Mouse (Mus musculus): ENCODE measurements around the gene Fcor. TPM values are rescaled to one million over a fixed set of nuclear protein-coding genes. Genes with fewer than 3 reads are reported as not detected.
A peak's percentile ranks its signal among the peaks of the same experiment; 100 is the strongest.

Fcor gene
- 5.7 and 6.6 TPM in 2 replicates for polyA plus RNA-seq (2015; fragmentation: Nextera tagmentation; extraction: Ambion mirVana)

DNA sequence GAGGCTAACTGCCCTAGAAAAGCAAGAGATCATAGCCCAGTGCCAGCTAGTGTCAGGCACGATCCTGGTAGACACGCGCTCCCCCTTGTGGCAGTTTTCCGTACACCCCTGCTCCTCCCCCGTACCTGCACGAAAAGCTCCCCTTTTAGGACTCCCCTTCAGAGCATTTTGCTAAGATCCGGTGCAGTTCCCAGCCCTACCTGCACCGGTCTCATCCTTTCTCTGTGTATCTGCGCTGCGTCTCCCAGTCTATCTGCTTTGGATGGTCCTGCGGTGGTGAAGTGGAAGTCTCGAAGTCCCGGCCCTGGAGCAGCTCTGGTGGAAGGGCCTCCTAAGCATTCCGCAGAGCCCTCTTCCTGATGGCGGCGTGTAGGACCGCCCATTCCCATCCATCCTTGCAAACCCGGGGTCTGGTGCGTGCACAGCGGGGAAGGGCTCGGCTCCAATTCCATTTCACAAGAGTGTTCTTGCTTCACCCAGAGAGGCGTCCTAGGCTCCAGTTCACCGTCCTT, at the start of gene Fcor:
Gene Fcor, minus strand, starts transcription at position 383 of the 512 bp plus-strand sequence.
- WGBS, result under 1% methylated on average over 23 of the region's 23 CpGs
- peak within 1 kb of the TSS; percentile 65 for H3K9ac ChIP-seq
- peak within 1 kb of the TSS; percentile 73 for H3K4me3 ChIP-seq
- H3K36me3 ChIP-seq, result no peaks in the 10 kb centered on the region
- ATAC-seq (replicated peaks; ENCODE audit: insufficient number of reproducible peaks, insufficient read depth, low FRiP score, low read depth), result peak; percentile 73
- H3K4me1 ChIP-seq (replicated peaks), result peaks cover 10% of the 10 kb centered on the region
- no peaks in the 10 kb centered on the region for H3K9me3 ChIP-seq (replicated peaks)
- H3K27ac ChIP-seq, result peak within 1 kb of the TSS; percentile 54
- H3K27me3 ChIP-seq, result no peaks in the 10 kb centered on the region
- H3K4me2 ChIP-seq, result peak within 1 kb of the TSS; percentile 95

DNA sequence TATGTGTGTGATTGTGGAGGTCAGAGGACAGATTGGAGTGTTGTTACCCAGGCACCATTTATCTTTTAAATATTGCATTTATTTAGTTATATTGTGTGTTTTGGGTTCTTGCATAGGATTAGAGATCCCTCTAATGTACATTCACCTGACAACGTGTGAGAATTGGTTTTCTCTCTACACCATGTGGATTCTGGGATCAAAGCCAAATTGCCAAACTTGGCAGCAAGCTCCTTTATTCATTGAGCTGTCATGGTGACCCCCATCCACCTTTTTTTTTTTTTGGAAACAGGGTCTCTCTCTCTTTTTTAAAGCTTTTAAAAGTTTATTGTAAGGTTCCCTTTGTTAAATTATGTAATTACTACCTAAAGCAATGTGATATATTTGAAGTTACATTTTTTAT, 48.9 kb upstream of the Fcor start:
- Histone ChIP-seq H3K9ac (no peak overlapping the region), H3K36me3 (no peaks in the 10 kb centered on the region), H3K4me3 (no peak overlapping the region), H3K4me2 (no peak overlapping the region), H3K27ac (no peak overlapping the region), H3K27me3 (no peaks in the 10 kb centered on the region), H3K4me1 (replicated peaks) (0 out of 2 replicates have a peak, but pooled peaks cover 6% of the 10 kb centered on the region), H3K9me3 (replicated peaks) (no peaks in the 10 kb centered on the region)
- WGBS, result 15% methylated on average over 1 of the region's 1 CpGs
- ATAC-seq (replicated peaks; ENCODE audit: insufficient number of reproducible peaks, insufficient read depth, low FRiP score, low read depth), result no peak

DNA sequence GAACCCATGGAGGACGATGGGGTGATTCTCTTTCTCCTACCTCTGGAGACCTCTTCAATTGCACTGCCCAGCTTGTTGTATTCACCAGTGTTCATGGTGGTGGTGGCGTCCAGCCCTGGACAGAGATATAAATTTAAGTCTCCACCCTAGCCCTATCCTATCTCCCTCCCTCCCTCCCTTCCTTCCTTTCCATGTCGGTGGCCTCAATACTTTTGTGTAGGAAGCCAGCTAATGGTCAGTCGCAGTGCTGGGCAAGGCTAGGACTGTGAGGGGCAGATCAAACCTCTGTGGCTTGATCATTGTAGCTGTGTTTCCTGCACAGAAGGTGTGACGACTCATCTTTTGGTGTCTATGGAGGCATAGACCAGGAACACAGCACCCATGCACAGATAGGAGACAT, 48.4 kb upstream of the Fcor start, which contains the start of gene Clec4g:
Gene Clec4g, minus strand, starts transcription at position 101 of the 400 bp plus-strand sequence.
- Histone ChIP-seq H3K9me3 (replicated peaks) (no peaks in the 10 kb centered on the region), H3K4me2 (no peak within 1 kb of the TSS), H3K9ac (no peak within 1 kb of the TSS), H3K36me3 (no peaks in the 10 kb centered on the region), H3K27me3 (no peaks in the 10 kb centered on the region), H3K27ac (no peak within 1 kb of the TSS), H3K4me3 (no peak within 1 kb of the TSS), H3K4me1 (replicated peaks) (0 out of 2 replicates have a peak, but pooled peaks cover 6% of the 10 kb centered on the region)
- no peak for ATAC-seq (replicated peaks; ENCODE audit: insufficient number of reproducible peaks, insufficient read depth, low FRiP score, low read depth)
- 62% methylated on average over 5 of the region's 5 CpGs for WGBS

DNA sequence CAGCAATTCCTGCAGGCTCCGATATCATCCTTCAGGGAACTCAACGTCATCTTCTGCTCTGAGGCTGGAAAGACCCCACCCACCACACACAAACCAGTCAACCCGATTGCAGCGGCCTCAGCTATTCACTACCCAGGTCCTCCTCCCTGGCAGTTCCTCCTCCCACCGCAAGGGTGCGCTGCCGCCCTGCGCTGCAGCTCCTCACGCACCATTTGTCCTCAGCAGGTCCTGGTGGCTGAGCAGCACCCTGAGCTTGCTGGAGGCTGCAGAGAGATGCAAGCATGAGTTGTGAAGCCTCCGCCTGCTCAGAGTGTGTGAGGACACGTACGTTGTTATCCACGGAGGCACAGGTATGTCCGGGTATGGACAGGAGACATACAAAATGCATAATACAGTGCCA, 46.4 kb upstream of the Fcor start:
- H3K4me3 ChIP-seq, result no peak overlapping the region
- no peak for ATAC-seq (replicated peaks; ENCODE audit: insufficient number of reproducible peaks, insufficient read depth, low FRiP score, low read depth)
- 13% methylated on average over 14 of the region's 14 CpGs for WGBS

DNA sequence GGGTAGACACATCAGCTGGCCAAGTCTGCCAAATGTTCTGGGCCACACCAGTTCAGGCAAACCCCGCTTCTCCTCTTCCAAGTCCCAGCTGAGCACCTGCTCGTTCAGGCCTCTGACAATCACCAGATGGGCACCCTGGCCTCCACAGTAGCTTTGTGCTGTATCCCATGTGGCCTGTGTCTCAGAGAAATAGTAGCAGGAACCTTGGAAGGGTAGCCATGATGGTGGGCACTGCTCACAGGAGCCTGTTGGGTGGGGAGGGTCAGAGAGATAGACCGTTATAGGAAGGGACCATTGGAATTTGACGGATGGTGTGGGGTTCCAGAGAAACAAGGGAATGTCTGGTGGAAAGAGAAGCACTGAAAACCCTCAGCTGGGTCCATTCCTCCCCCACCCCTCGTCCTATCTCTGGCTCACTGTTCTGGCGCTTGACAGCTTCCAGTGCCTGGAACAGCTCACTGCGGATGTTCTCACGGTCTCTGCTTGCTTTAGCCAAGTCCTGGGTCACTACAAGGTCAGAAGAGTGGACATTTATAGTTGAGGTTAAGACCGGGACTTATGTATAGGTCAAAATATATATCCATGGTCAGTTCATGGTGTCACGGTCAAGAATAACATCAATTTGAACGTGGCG, 45.3 kb upstream of the Fcor start:
- Histone ChIP-seq H3K4me3 (no peak overlapping the region), H3K9ac (no peak overlapping the region), H3K27ac (peak overlapping the region; percentile 37; the same call in 1 of the 2 replicates), H3K27me3 (no peaks in the 10 kb centered on the region), H3K4me1 (replicated peaks) (0 out of 2 replicates have a peak, but pooled peaks cover 6% of the 10 kb centered on the region), H3K36me3 (no peaks in the 10 kb centered on the region), H3K4me2 (no peak overlapping the region), H3K9me3 (replicated peaks) (no peaks in the 10 kb centered on the region)
- ATAC-seq (replicated peaks; ENCODE audit: insufficient number of reproducible peaks, insufficient read depth, low FRiP score, low read depth), result no peak
- WGBS, result 49% methylated on average over 12 of the region's 12 CpGs

More for the DNA sequence above, 46.4 kb upstream of the Fcor start:
- H3K36me3 ChIP-seq, result no peaks in the 10 kb centered on the region
- 0 out of 2 replicates have a peak, but pooled peaks cover 6% of the 10 kb centered on the region for H3K4me1 ChIP-seq (replicated peaks)
- no peaks in the 10 kb centered on the region for H3K27me3 ChIP-seq
- no peak overlapping the region for H3K27ac ChIP-seq
- no peaks in the 10 kb centered on the region for H3K9me3 ChIP-seq (replicated peaks)
- H3K4me2 ChIP-seq, result no peak overlapping the region
- H3K9ac ChIP-seq, result no peak overlapping the region

DNA sequence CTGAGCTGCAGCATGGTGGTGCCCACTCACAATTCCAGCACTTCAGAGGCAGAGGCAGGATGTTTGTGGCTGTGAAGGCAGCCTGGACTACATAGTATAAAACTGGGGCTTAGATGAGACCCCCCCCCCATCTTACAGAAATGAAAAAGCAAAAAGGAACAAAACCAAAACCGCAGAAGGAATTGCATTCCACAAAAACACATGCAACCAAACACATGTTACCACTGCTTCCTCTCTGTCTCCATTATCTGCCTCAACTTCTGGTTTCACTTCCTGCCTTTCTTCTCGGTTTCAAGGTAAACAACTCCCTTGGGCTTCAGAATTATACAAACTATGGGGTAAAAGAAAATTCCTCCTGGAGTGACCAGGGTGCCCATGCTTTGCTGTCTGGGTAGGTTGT, 39.5 kb upstream of the Fcor start:
- Histone ChIP-seq H3K9ac (no peak overlapping the region), H3K27me3 (no peaks in the 10 kb centered on the region), H3K4me1 (replicated peaks) (no peaks in the 10 kb centered on the region), H3K27ac (0 out of 2 replicates have a peak overlapping the region, but pooled peaks have one; percentile 60), H3K36me3 (no peaks in the 10 kb centered on the region), H3K4me2 (no peak overlapping the region), H3K9me3 (replicated peaks) (no peaks in the 10 kb centered on the region), H3K4me3 (no peak overlapping the region)
- 40% methylated on average over 2 of the region's 2 CpGs for WGBS
- no peak for ATAC-seq (replicated peaks; ENCODE audit: insufficient number of reproducible peaks, insufficient read depth, low FRiP score, low read depth)

DNA sequence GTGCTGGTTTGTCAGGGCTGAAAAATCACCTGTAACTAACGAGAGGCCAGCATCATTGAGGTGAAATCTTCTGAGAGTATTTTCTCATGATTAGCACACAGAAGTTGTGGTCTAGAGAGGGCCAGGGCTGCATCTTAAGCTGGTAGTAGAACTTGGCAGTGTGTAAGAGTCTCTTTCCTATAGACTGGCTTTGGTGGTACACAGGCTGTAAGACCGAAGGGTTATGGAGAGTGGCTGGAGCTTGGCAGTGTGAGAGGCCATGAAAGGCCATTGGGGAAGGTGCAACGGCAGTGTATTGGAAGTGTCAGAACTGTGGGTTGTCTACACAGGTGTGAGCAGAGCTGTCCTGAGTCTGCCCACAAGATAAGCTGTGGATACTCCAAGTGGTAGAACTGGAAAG, 38.1 kb upstream of the Fcor start:
- Histone ChIP-seq H3K27ac (no peak overlapping the region), H3K27me3 (no peaks in the 10 kb centered on the region), H3K9ac (no peak overlapping the region), H3K4me2 (no peak overlapping the region), H3K4me1 (replicated peaks) (no peaks in the 10 kb centered on the region), H3K9me3 (replicated peaks) (no peaks in the 10 kb centered on the region), H3K4me3 (no peak overlapping the region), H3K36me3 (no peaks in the 10 kb centered on the region)
- no peak for ATAC-seq (replicated peaks; ENCODE audit: insufficient number of reproducible peaks, insufficient read depth, low FRiP score, low read depth)
- 77% methylated on average over 3 of the region's 3 CpGs for WGBS

DNA sequence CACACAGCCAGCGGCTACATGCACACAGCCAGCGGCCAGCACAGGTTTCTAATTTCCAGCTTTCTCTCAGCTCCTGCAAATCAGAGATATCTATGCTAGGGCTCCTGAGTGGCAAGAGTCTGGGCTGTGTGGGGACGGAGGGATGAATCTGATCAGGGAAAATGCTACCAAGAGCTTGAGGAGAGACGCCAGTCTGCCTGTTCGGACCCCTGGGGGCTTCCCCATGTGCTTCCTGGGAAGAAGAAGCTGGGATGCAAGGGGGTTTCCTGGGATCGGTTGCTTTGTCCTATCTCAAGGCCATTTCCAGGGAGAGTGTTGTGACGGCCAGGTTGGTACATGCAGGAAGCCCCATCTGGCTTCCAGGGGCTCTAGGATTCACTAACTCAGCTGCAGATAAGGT, 35.4 kb upstream of the Fcor start:
- Histone ChIP-seq H3K36me3 (no peaks in the 10 kb centered on the region), H3K4me1 (replicated peaks) (no peaks in the 10 kb centered on the region), H3K4me2 (no peak overlapping the region), H3K4me3 (no peak overlapping the region), H3K9me3 (replicated peaks) (no peaks in the 10 kb centered on the region), H3K27ac (no peak overlapping the region), H3K9ac (no peak overlapping the region), H3K27me3 (no peaks in the 10 kb centered on the region)
- 53% methylated on average over 7 of the region's 7 CpGs for WGBS
- ATAC-seq (replicated peaks; ENCODE audit: insufficient number of reproducible peaks, insufficient read depth, low FRiP score, low read depth), result no peak

DNA sequence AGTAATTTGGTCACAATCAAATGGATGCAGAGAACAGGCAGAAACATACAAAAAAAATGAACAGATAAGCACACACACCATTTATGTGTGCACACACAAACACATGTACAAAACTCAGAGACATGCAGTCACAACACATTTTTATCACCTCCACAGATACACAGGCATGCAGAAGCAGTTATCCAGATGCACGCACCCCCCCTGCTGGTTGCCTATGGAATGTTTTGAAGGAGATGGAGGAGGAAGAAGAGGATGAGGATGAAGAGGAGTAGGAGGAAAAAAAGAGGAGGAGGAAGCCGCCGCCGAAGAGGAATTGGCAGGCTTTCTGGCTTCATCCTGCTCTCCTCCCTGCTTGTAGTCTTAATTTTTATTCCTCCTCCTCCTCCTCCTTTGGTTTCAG, 33.5 kb upstream of the Fcor start:
- Histone ChIP-seq H3K9ac (no peak overlapping the region), H3K27me3 (no peaks in the 10 kb centered on the region), H3K4me2 (no peak overlapping the region), H3K4me1 (replicated peaks) (no peaks in the 10 kb centered on the region), H3K36me3 (no peaks in the 10 kb centered on the region), H3K4me3 (no peak overlapping the region), H3K9me3 (replicated peaks) (no peaks in the 10 kb centered on the region), H3K27ac (no peak overlapping the region)
- ATAC-seq (replicated peaks; ENCODE audit: insufficient number of reproducible peaks, insufficient read depth, low FRiP score, low read depth), result no peak
- WGBS, result 48% methylated on average over 4 of the region's 4 CpGs

DNA sequence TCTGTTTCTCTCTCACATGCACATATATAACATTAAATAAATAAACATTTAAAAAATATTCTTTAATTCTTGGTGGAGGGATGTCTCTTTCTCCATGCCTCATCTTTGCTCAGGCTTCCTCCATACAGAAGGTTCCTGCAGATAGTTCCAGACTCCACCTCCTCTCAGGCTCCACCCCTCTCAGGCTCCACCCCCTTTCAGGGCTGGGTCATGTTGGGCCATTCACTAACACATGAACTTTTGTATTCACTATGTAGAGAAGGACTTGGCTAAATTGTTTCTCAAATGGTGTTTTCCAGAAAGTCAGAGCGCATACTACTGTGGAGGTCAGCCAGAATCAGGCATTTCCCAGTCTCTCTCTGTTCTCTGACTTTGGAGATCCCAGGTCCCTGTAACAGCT, 29.3 kb upstream of the Fcor start:
- ATAC-seq (replicated peaks; ENCODE audit: insufficient number of reproducible peaks, insufficient read depth, low FRiP score, low read depth), result no peak
- H3K9ac ChIP-seq, result no peak overlapping the region
- no peak overlapping the region for H3K4me2 ChIP-seq
- no peak overlapping the region for H3K27ac ChIP-seq
- H3K27me3 ChIP-seq, result no peaks in the 10 kb centered on the region
- WGBS, result 93% methylated on average over 1 of the region's 1 CpGs
- H3K4me3 ChIP-seq, result no peak overlapping the region
- H3K4me1 ChIP-seq (replicated peaks), result no peaks in the 10 kb centered on the region
- no peaks in the 10 kb centered on the region for H3K9me3 ChIP-seq (replicated peaks)
- no peaks in the 10 kb centered on the region for H3K36me3 ChIP-seq

DNA sequence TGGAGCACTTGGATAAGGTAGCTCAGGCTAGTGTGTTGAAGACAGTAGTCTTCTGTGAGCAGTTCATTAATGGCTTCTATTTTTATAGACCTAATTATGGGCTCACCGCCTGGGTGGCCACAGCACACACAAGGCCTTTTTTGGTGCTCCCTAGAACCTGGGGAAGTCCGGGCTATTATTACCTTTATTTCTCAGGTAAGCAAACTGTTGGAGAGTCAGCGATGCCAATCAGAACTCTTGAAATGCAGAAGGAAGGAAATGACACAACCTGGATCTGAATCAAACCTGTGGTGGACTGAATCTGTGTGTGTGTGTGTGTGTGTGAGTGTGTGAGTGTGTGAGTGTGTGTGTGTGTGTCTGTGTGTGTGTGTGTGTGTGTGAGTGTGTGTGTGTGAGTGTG, 22.0 kb upstream of the Fcor start, which contains the start of gene Fcer2a:
Gene Fcer2a, minus strand, starts transcription at position 55 of the 400 bp plus-strand sequence.
- Histone ChIP-seq H3K36me3 (no peaks in the 10 kb centered on the region), H3K4me3 (no peak within 1 kb of the TSS), H3K9me3 (replicated peaks) (no peaks in the 10 kb centered on the region), H3K4me2 (no peak within 1 kb of the TSS), H3K27ac (no peak within 1 kb of the TSS), H3K4me1 (replicated peaks) (no peaks in the 10 kb centered on the region), H3K9ac (no peak within 1 kb of the TSS), H3K27me3 (no peaks in the 10 kb centered on the region)
- 75% methylated on average over 3 of the region's 3 CpGs for WGBS
- no peak for ATAC-seq (replicated peaks; ENCODE audit: insufficient number of reproducible peaks, insufficient read depth, low FRiP score, low read depth)

DNA sequence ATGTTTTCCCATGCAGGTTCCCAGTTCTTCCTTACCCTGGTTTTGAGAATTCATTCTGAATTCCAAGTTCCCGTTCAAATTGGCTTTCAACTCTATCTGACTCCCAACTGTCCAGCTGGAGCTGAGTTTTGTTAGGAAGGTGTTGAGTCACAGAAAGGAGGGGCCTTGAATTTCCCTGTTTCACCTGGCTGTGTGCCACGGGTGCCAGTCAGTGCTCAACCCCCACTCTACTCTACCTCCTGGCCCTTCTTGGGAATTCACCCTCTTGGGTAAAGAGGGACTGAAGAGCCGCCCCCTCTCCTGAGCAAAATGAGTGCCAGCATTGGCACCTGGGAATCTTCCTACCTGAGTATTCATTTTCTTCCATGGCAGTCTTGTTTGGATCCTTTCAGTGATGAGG, 18.6 kb upstream of the Fcor start:
- no peak overlapping the region for H3K4me3 ChIP-seq
- no peaks in the 10 kb centered on the region for H3K9me3 ChIP-seq (replicated peaks)
- no peaks in the 10 kb centered on the region for H3K27me3 ChIP-seq
- no peak overlapping the region for H3K27ac ChIP-seq
- no peak overlapping the region for H3K4me2 ChIP-seq
- H3K4me1 ChIP-seq (replicated peaks), result no peaks in the 10 kb centered on the region
- 64% methylated on average over 3 of the region's 3 CpGs for WGBS
- ATAC-seq (replicated peaks; ENCODE audit: insufficient number of reproducible peaks, insufficient read depth, low FRiP score, low read depth), result no peak
- H3K36me3 ChIP-seq, result no peaks in the 10 kb centered on the region
- no peak overlapping the region for H3K9ac ChIP-seq
